Mouse (Mus musculus): ENCODE results near the gene Etv6.
A peak's percentile ranks its signal among the peaks of the same experiment; 100 is the strongest.

Gene Etv6

GRCm38 (mm10) chr6:134079112-134079511 is 43.6 kb downstream of the Etv6 start:
- no peak for DNase-seq

- no peak for DNase-seq
These were observed 44.1 kb downstream of the Etv6 start for GRCm38 (mm10) chr6:134079563-134079962.

- DNase-seq = no peak
These were observed 45.4 kb downstream of the Etv6 start for GRCm38 (mm10) chr6:134080946-134081345.

- no peak for DNase-seq
These were observed 46.9 kb downstream of the Etv6 start for GRCm38 (mm10) chr6:134082229-134082920.

- DNase-seq = no peak
These were observed 47.9 kb downstream of the Etv6 start for GRCm38 (mm10) chr6:134083428-134083827.

GRCm38 (mm10) chr6:134086351-134086750 is 50.9 kb downstream of the Etv6 start:
- no peak for DNase-seq

- no peak for DNase-seq
These were observed 52.2 kb downstream of the Etv6 start for GRCm38 (mm10) chr6:134087709-134088108.

GRCm38 (mm10) chr6:134089671-134090377 is 54.3 kb downstream of the Etv6 start:
- no peak for DNase-seq

GRCm38 (mm10) chr6:134090378-134090692 is 54.8 kb downstream of the Etv6 start:
- no peak for DNase-seq

- no peak for DNase-seq
These were observed 55.4 kb downstream of the Etv6 start for GRCm38 (mm10) chr6:134090875-134091274.

- no peak for DNase-seq
These were observed 55.9 kb downstream of the Etv6 start for GRCm38 (mm10) chr6:134091398-134091801.

- no peak for DNase-seq
These were observed 58.6 kb downstream of the Etv6 start for GRCm38 (mm10) chr6:134094066-134094465.

- no peak for DNase-seq
These were observed 59.1 kb downstream of the Etv6 start for GRCm38 (mm10) chr6:134094620-134095019.

- no peak for DNase-seq
These were observed 60.1 kb downstream of the Etv6 start for GRCm38 (mm10) chr6:134095582-134095981.

GRCm38 (mm10) chr6:134099976-134100743 is 64.7 kb downstream of the Etv6 start:
- DNase-seq = no peak

- DNase-seq = no peak
These were observed 66.9 kb downstream of the Etv6 start for GRCm38 (mm10) chr6:134102396-134102795.

GRCm38 (mm10) chr6:134103519-134103918 is 68.0 kb downstream of the Etv6 start:
- DNase-seq = no peak

- DNase-seq = peak; percentile 70
These were observed 70.2 kb downstream of the Etv6 start for GRCm38 (mm10) chr6:134105514-134106201.

- no peak for DNase-seq
These were observed 72.2 kb downstream of the Etv6 start for GRCm38 (mm10) chr6:134107696-134108095.

GRCm38 (mm10) chr6:134109675-134110074 is 74.2 kb downstream of the Etv6 start:
- no peak for DNase-seq

GRCm38 (mm10) chr6:134110206-134110605 is 74.7 kb downstream of the Etv6 start:
- no peak for DNase-seq

GRCm38 (mm10) chr6:134111599-134111998 is 76.1 kb downstream of the Etv6 start:
- no peak for DNase-seq

- no peak for DNase-seq
These were observed 77.3 kb downstream of the Etv6 start for GRCm38 (mm10) chr6:134112753-134113152.
